Mouse (Mus musculus) Muller cell, postnatal 12 days (primary cell): Measurements from ENCODE around the gene Mfap2.

Experiments
- DNase-seq: peaks from one replicate; pipeline ENCODE4 v3.0.0-alpha.2; 2015; ENCODE audit errors: inconsistent ontology term

The Mfap2 gene

GRCm38 (mm10) chr4:141024992-141025391, 14.8 kb downstream of the Mfap2 start:
- no peak for DNase-seq

GRCm38 (mm10) chr4:141030541-141031206, 20.5 kb downstream of the Mfap2 start:
- no peak for DNase-seq

GRCm38 (mm10) chr4:141031733-141032132, 21.5 kb downstream of the Mfap2 start:
- DNase-seq: peak; percentile 67

- no peak for DNase-seq
These were observed 23.7 kb downstream of the Mfap2 start for GRCm38 (mm10) chr4:141033606-141034549.

GRCm38 (mm10) chr4:141041117-141041516, 30.9 kb downstream of the Mfap2 start:
- DNase-seq: no peak

- DNase-seq: peak; percentile 64
These were observed 34.6 kb downstream of the Mfap2 start for GRCm38 (mm10) chr4:141044816-141045215.

- DNase-seq: peak; percentile 43
These were observed 38.7 kb downstream of the Mfap2 start for GRCm38 (mm10) chr4:141048810-141049475.

- DNase-seq: peak; percentile 79
These were observed 39.2 kb downstream of the Mfap2 start for GRCm38 (mm10) chr4:141049476-141049835.

GRCm38 (mm10) chr4:141052442-141052841, 42.2 kb downstream of the Mfap2 start:
- DNase-seq: no peak

- no peak for DNase-seq
These were observed 42.9 kb downstream of the Mfap2 start for GRCm38 (mm10) chr4:141053138-141053537.

- DNase-seq: peak; percentile 79
These were observed 43.4 kb downstream of the Mfap2 start for GRCm38 (mm10) chr4:141053568-141054161.

- DNase-seq: no peak
These were observed 46.8 kb downstream of the Mfap2 start for GRCm38 (mm10) chr4:141056970-141057369.

GRCm38 (mm10) chr4:141058835-141059234, 48.6 kb downstream of the Mfap2 start:
- DNase-seq: no peak

- DNase-seq: no peak
These were observed 49.6 kb downstream of the Mfap2 start for GRCm38 (mm10) chr4:141059616-141060425.

GRCm38 (mm10) chr4:141060426-141061301, 50.4 kb downstream of the Mfap2 start, which contains the start of gene Crocc:
Crocc (minus strand) TSS chr4:141060550.
- peak; percentile 100 for DNase-seq

- no peak for DNase-seq
These were observed 54.0 kb downstream of the Mfap2 start for GRCm38 (mm10) chr4:141064104-141064659.

GRCm38 (mm10) chr4:141065123-141065522, 54.9 kb downstream of the Mfap2 start:
- peak; percentile 70 for DNase-seq
